Mouse (Mus musculus) neural tube, embryonic 11.5 days (tissue): ENCODE results near the gene Bpifa5. TPM values are rescaled to one million over a fixed set of nuclear protein-coding genes. Genes with fewer than 3 reads are reported as not detected.

ENCODE experiments used
- ATAC-seq: fragments of 200-750 bp; cut with Nextera tagmentation; 2 replicates; pipeline ENCODE4 v1.8.0; 2017; ENCODE audit warnings: moderate number of reproducible peaks, mild to moderate bottlenecking, moderate TSS enrichment, moderate library complexity; ENCODE audit not compliant: insufficient read depth, low FRiP score, low TSS enrichment
- DNase-seq: peaks from one replicate; pipeline ENCODE4 v3.0.0-alpha.2; 2015; ENCODE audit warnings: low spot score
- H3K27ac ChIP-seq: fragments of 300-500 bp; sonication (generic); 2 replicates; pipeline ENCODE4 v1.5.1; 2014; ENCODE audit warnings: low read depth, mild to moderate bottlenecking, low read length
- H3K27me3 ChIP-seq: fragments of 300-500 bp; sonication (generic); 2 replicates; pipeline ENCODE4 v1.6.1; 2014; ENCODE audit warnings: mild to moderate bottlenecking, low read length, mixed read lengths; ENCODE audit not compliant: control insufficient read depth, insufficient read depth
- H3K36me3 ChIP-seq: fragments of 300-500 bp; sonication (generic); 2 replicates; pipeline ENCODE4 v1.6.1; 2014; ENCODE audit warnings: mild to moderate bottlenecking, low read length, moderate library complexity, mixed read lengths; ENCODE audit not compliant: control insufficient read depth, insufficient read depth
- H3K4me1 ChIP-seq: fragments of 300-500 bp; sonication (generic); 2 replicates; pipeline ENCODE4 v1.6.1; 2014; ENCODE audit warnings: low read length, mixed read lengths; ENCODE audit not compliant: control insufficient read depth, insufficient read depth
- H3K4me2 ChIP-seq: fragments of 300-500 bp; sonication (generic); 2 replicates; pipeline ENCODE4 v1.6.1; 2014; ENCODE audit warnings: low read depth, mild to moderate bottlenecking, moderate library complexity
- H3K4me3 ChIP-seq: fragments of 300-500 bp; sonication (generic); 2 replicates; pipeline ENCODE4 v1.5.1; 2014; ENCODE audit warnings: low read depth, low read length
- H3K9ac ChIP-seq: fragments of 300-500 bp; sonication (generic); 2 replicates; pipeline ENCODE4 v1.6.1; 2014; ENCODE audit warnings: mild to moderate bottlenecking, low read length
- H3K9me3 ChIP-seq: fragments of 300-500 bp; sonication (generic); 2 replicates; pipeline ENCODE4 v1.6.1; 2016; ENCODE audit warnings: low read length; ENCODE audit not compliant: control insufficient read depth
- WGBS: fragments of 180-500 bp; shearing (Covaris S2); extraction: QIAGEN DNeasy Blood & Tissue Kit; methylation state at CpG from one replicate; pipeline ENCODE4 v1.1.7; 2014; 5-methylcytosine and 5-hydroxymethylcytosine counted together
- polyA plus RNA-seq: library from polyadenylated mRNA; unstranded; fragments of >200 nt; fragmentation: Nextera tagmentation; extraction: Ambion mirVana; gene quantifications from 2 replicates; pipeline ENCODE4 v1.2.1, GENCODE M21; 2014

Gene Bpifa5
- polyA plus RNA-seq, 1 experiment from 2014 or later: not detected

- H3K36me3 ChIP-seq: no peaks in the 10 kb centered on the region
- no peaks in the 10 kb centered on the region for H3K9me3 ChIP-seq
- ATAC-seq: no peak
- H3K4me1 ChIP-seq: no peaks in the 10 kb centered on the region
- no peak overlapping the region for H3K4me2 ChIP-seq
- H3K9ac ChIP-seq: no peak overlapping the region
- H3K27ac ChIP-seq: no peak overlapping the region
- no peak overlapping the region for H3K4me3 ChIP-seq
- H3K27me3 ChIP-seq: no peaks in the 10 kb centered on the region
- 15% methylated on average over 5 of the region's 5 CpGs for WGBS
- peak; percentile 77 for DNase-seq
Measured at GRCm38 (mm10) chr2:154215191-154215590, 52.8 kb downstream of the Bpifa5 start.

Other genes with a start within 250 kb of the Bpifa5 start
- gene Bpifb3, start 244.4 kb upstream of the Bpifa5 start, polyA plus RNA-seq: not detected in 2 replicates
- gene Bpifb4, start 224.4 kb upstream of the Bpifa5 start, polyA plus RNA-seq: not detected in 2 replicates
- not detected in 2 replicates for gene Bpifa6, start 187.7 kb upstream of the Bpifa5 start, polyA plus RNA-seq
- not detected in 2 replicates for gene Bpifa2, start 154.3 kb upstream of the Bpifa5 start, polyA plus RNA-seq
- gene Bpifa3, start 32.3 kb upstream of the Bpifa5 start, polyA plus RNA-seq: not detected in 2 replicates
- gene Bpifa1, start 19.7 kb upstream of the Bpifa5 start, polyA plus RNA-seq: not detected in 2 replicates
- gene Bpifb1, start 28.2 kb downstream of the Bpifa5 start, polyA plus RNA-seq: not detected in 2 replicates
- 0.15 TPM in 1 of 2 replicates, not detected in the other for gene Bpifb5, start 61.1 kb downstream of the Bpifa5 start, polyA plus RNA-seq
- not detected in 2 replicates for gene Bpifb9a, start 95.2 kb downstream of the Bpifa5 start, polyA plus RNA-seq
- not detected in 2 replicates for gene Bpifb9b, start 144.6 kb downstream of the Bpifa5 start, polyA plus RNA-seq
- 15.8 and 16.0 TPM in 2 replicates for gene Cdk5rap1, start 210.4 kb downstream of the Bpifa5 start, polyA plus RNA-seq
- gene Snta1, start 245.5 kb downstream of the Bpifa5 start, polyA plus RNA-seq: 2.8 TPM in 2 replicates